ENCODE assay signal across 13 mouse cellular contexts in the genomic region with DNA sequence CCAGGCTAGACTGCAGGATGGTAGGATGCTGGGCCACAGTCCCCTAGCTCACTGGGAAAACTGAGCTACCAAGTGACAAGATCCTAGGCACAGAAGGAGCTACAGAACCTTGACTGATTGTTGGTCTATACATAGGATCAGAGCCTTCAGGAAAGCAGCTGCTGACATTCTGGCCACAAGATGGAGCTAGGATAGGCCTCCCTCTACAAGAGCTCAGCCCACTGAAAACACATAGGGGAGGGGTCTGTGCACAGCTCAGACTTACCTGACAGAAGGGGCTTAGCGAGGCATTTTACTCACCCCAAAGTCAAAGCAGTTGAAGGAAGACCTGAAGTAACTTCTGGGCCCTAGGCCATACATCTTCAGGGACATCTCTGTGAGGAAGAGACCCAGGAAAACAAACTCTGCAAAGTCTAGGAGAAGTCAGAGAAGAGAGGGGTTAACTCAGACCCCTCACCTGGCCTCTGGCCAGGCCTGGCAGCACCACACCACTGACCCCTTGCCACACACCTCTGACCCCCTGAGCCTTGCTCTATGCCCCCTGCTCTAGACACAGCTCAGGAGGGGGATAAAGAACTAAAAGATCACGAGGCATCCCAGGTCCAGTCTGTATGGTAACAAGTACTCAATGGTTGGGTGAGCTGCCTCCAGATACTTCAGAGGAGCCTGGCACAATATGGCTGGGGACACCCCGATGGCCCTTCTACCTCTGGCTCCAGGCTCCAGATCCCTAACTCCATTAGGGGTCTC.
DNase-seq lines count a peak whose midpoint lies in the region; ATAC-seq and TF ChIP-seq lines count a peak whose summit lies in the region.
"Had no signal": no experiment of that assay in that cellular context is flagged by ENCODE, and none has a peak within 500 bp of the region (broad histone marks: within the 10 kb centered on the region; RNA-seq: fewer than 3 reads in every experiment).

No protein-coding gene starts in this region.

- no peaks in the 10 kb centered on the region for H3K27me3 ChIP-seq in intestine, postnatal 0 days (replicated peaks; ENCODE audit: control insufficient read depth, insufficient read depth, low read length)
- H3K27me3 ChIP-seq in intestine, embryonic 15.5 days (replicated peaks) = no peaks in the 10 kb centered on the region
- H3K27me3 ChIP-seq: forebrain, embryonic 13.5 days; lung, embryonic 15.5 days had no signal

- no peak overlapping the region for H3K9ac ChIP-seq in intestine, postnatal 0 days (ENCODE audit: low read depth, low read length)
- no peak overlapping the region for H3K9ac ChIP-seq in intestine, embryonic 15.5 days
- H3K9ac ChIP-seq: forebrain, embryonic 13.5 days; lung, embryonic 15.5 days had no signal

- no peak overlapping the region for H3K4me2 ChIP-seq in intestine, postnatal 0 days (replicated peaks; ENCODE audit: low read depth)
- no peak overlapping the region for H3K4me2 ChIP-seq in intestine, embryonic 15.5 days (replicated peaks)
- H3K4me2 ChIP-seq: forebrain, embryonic 13.5 days; heart, embryonic 11.5 days; lung, embryonic 15.5 days had no signal

- H3K9me3 ChIP-seq in intestine, postnatal 0 days (ENCODE audit: control insufficient read depth) = no peaks in the 10 kb centered on the region
- H3K9me3 ChIP-seq in intestine, embryonic 15.5 days = no peaks in the 10 kb centered on the region
- H3K9me3 ChIP-seq: forebrain, embryonic 13.5 days; lung, embryonic 15.5 days had no signal

- no peak overlapping the region for H3K27ac ChIP-seq in intestine, postnatal 0 days (ENCODE audit: low read depth, low read length)
- H3K27ac ChIP-seq in intestine, embryonic 15.5 days = no peak overlapping the region
- H3K27ac ChIP-seq: forebrain, embryonic 13.5 days; lung, embryonic 15.5 days had no signal

- peak; percentile 22 for DNase-seq in CD4-positive, CD25-positive, alpha-beta regulatory T cell, adult 2 months (ENCODE audit: low read depth, low spot score)
- DNase-seq in testis, postnatal 10 days (ENCODE audit: low spot score) = peak; percentile 31
- no peak for DNase-seq in testis, postnatal 14 days (ENCODE audit: low spot score)
- peak; percentile 34 for DNase-seq in thymus, postnatal 4 days
- no peak for DNase-seq in frontal cortex, postnatal 14 days (ENCODE audit: low spot score in 2 of 2)
- DNase-seq: cerebellum, adult 18-20 months; kidney, postnatal 10 days had no signal

- H3K4me1 ChIP-seq in intestine, postnatal 0 days (replicated peaks; ENCODE audit: control insufficient read depth, insufficient read depth, low read length) = no peaks in the 10 kb centered on the region
- no peaks in the 10 kb centered on the region for H3K4me1 ChIP-seq in intestine, embryonic 15.5 days (replicated peaks)
- H3K4me1 ChIP-seq: forebrain, embryonic 13.5 days; lung, embryonic 15.5 days had no signal

- TF ChIP-seq CTCF in intestine, postnatal 0 days (IDR thresholded peaks at IDR 0.05; ENCODE audit: low read depth) = peak; percentile 32; the same call in 1 of the 2 replicates

- H3K4me3 ChIP-seq in intestine, postnatal 0 days (ENCODE audit: low read depth, low read length) = no peak overlapping the region
- no peak overlapping the region for H3K4me3 ChIP-seq in intestine, embryonic 15.5 days (replicated peaks)
- H3K4me3 ChIP-seq: forebrain, embryonic 13.5 days; lung, embryonic 15.5 days had no signal

- ATAC-seq in CD4-positive, CD25-positive, alpha-beta regulatory T cell, adult 4 months = no peak
- ATAC-seq in intestine, postnatal 0 days = no peak
- ATAC-seq in intestine, embryonic 15.5 days = no peak
- ATAC-seq: forebrain, embryonic 13.5 days had no signal

- 77% methylated on average over 3 of the region's 3 CpGs for WGBS in intestine, postnatal 0 days
- WGBS in intestine, embryonic 15.5 days = 70% methylated on average over 3 of the region's 3 CpGs

- H3K36me3 ChIP-seq in intestine, postnatal 0 days (ENCODE audit: control insufficient read depth, insufficient read depth) = no peaks in the 10 kb centered on the region
- H3K36me3 ChIP-seq in intestine, embryonic 15.5 days = no peaks in the 10 kb centered on the region
- H3K36me3 ChIP-seq: lung, embryonic 15.5 days had no signal

Comparison
In these comparisons a context has a peak if more than half of its experiments do, and no peak if none do; other contexts are left out.
1. DNase-seq: peak in CD4-positive, CD25-positive, alpha-beta regulatory T cell, adult 2 months (single experiment), testis, postnatal 10 days (single experiment) and thymus, postnatal 4 days (single experiment); none in testis, postnatal 14 days (single experiment) and frontal cortex, postnatal 14 days (0 of 2).